Mouse (Mus musculus): Measurements from ENCODE around the gene Tada1. TPM values are rescaled to one million over a fixed set of nuclear protein-coding genes. Genes with fewer than 3 reads are reported as not detected.

The Tada1 gene
- polyA plus RNA-seq (2015; fragmentation: Nextera tagmentation; extraction: Ambion mirVana), result 73.8 and 77.0 TPM in 2 replicates

DNA sequence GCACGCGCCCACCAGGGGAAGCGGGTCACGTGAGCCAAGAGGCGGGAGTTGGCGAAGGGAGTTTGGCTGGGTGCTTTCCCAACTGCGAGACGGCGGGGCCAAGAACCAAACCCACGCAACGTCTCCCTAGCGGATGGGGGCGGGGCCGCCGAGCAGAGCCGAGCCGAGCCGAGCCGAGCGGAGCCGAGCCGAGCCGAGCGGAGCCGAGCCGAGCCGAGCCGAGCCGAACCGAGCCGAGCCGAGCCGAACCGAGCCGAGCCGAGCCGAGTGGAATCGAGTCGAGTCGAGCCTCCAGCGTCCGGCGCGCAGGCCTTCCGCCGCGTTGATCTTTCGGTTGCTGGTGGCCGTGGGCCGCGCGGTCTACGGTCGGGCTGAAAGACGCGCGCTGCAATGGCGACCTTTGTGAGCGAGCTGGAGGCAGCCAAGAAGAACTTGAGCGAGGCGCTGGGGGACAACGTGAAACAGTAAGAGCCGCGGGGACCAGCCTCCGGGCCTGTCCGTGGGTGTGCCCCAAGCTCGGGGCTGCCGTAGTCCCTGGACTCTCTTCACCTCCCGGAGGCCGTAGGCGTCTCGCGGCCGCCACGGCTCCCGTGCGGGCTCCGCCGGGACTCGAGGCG lies at the start of gene Tada1:
Gene Tada1 (plus strand): TSS at position 85 of the 617 bp plus-strand sequence.
- Histone ChIP-seq H3K4me1 (replicated peaks) (peaks cover 28% of the 10 kb centered on the region), H3K27ac (peak within 1 kb of the TSS; percentile 94), H3K36me3 (peaks cover 17% of the 10 kb centered on the region), H3K27me3 (no peaks in the 10 kb centered on the region), H3K9ac (peak within 1 kb of the TSS; percentile 97), H3K4me3 (peak within 1 kb of the TSS; percentile 95), H3K9me3 (0 out of 2 replicates have a peak, but pooled peaks cover 5% of the 10 kb centered on the region), H3K4me2 (peak within 1 kb of the TSS; percentile 70)
- 0% methylated on average over 62 of the region's 81 CpGs for WGBS
- ATAC-seq (ENCODE audit: low FRiP score), result peak; percentile 96

DNA sequence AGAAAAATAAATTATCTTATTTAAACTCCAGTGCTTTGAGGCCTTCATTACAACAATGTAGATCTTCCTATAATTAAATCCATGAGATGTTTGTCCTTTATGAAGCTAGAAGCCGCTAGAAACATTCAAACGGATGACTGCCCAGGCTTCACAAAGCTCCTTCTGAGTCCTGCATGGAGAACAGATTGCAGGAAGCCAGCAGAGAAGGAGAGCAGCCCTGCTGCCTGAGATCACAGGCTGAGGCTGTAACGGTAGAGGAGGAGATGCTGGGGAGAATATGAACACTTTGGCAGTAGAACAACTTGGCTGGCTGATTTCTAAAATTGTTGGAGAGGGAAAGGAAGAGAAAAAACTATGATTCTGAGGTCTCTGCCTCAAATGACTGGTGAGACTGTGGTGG lies 48.1 kb upstream of the Tada1 start:
- WGBS, result 50% methylated on average over 3 of the region's 3 CpGs
- Histone ChIP-seq H3K36me3 (no peaks in the 10 kb centered on the region), H3K9ac (no peak overlapping the region), H3K4me1 (replicated peaks) (no peaks in the 10 kb centered on the region), H3K27ac (no peak overlapping the region), H3K27me3 (no peaks in the 10 kb centered on the region), H3K4me2 (no peak overlapping the region), H3K4me3 (no peak overlapping the region), H3K9me3 (no peaks in the 10 kb centered on the region)
- no peak for ATAC-seq (ENCODE audit: low FRiP score)

DNA sequence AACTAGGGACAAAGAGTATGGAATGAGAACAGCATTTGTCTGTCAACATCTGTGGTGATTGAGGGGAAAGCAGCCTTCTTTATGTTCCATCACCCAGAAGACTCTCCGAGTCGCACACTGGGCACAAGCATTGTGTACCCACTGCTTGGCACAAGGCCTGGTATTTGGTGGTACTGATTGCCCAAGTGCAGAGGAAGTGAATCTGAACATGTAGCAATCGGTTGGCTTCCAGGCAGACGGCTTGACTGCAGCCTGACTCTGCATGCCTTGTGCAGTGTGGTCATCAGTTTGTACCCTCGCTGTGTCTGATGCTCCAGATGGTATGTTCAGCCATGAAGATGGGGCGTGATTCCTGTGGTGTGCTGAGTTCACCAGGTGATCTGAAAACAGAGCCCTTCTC lies 39.8 kb upstream of the Tada1 start:
- H3K27ac ChIP-seq, result no peak overlapping the region
- peaks cover under 1% of the 10 kb centered on the region for H3K4me1 ChIP-seq (replicated peaks)
- no peaks in the 10 kb centered on the region for H3K36me3 ChIP-seq
- no peaks in the 10 kb centered on the region for H3K9me3 ChIP-seq
- WGBS, result 83% methylated on average over 6 of the region's 6 CpGs
- no peak for ATAC-seq (ENCODE audit: low FRiP score)
- no peak overlapping the region for H3K4me3 ChIP-seq
- H3K9ac ChIP-seq, result no peak overlapping the region
- peaks cover 4% of the 10 kb centered on the region for H3K27me3 ChIP-seq
- H3K4me2 ChIP-seq, result no peak overlapping the region

DNA sequence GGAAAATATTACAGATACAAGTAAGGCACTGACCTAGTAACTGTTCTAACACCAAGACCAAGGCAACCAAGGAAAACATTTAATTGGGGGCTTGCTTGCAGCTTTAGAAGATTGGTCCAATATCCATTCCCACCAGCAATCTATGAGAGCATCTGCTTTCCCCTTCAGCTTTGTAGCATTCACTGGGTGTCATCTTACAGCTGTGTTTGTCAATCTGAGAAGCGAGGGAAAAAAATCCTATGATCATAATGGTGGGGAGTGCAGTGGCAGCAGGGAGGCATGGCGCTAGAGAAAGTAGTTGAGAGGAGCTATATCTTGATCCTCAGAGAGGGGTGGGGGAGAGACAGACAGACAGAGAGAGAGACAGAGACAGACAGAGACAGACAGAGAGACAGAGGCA lies 36.8 kb upstream of the Tada1 start:
- no peaks in the 10 kb centered on the region for H3K36me3 ChIP-seq
- peaks cover 8% of the 10 kb centered on the region for H3K4me1 ChIP-seq (replicated peaks)
- no peak overlapping the region for H3K27ac ChIP-seq
- H3K4me3 ChIP-seq, result no peak overlapping the region
- H3K4me2 ChIP-seq, result no peak overlapping the region
- WGBS, result 81% methylated on average over 2 of the region's 2 CpGs
- ATAC-seq (ENCODE audit: low FRiP score), result no peak
- H3K9ac ChIP-seq, result no peak overlapping the region
- no peaks in the 10 kb centered on the region for H3K9me3 ChIP-seq
- H3K27me3 ChIP-seq, result peaks cover 9% of the 10 kb centered on the region

- Histone ChIP-seq H3K9ac (no peak overlapping the region), H3K27me3 (peaks cover 9% of the 10 kb centered on the region), H3K4me2 (no peak overlapping the region), H3K9me3 (no peaks in the 10 kb centered on the region), H3K27ac (no peak overlapping the region), H3K4me1 (replicated peaks) (peaks cover 8% of the 10 kb centered on the region), H3K36me3 (no peaks in the 10 kb centered on the region), H3K4me3 (no peak overlapping the region)
- ATAC-seq (ENCODE audit: low FRiP score), result no peak
- 93% methylated on average over 1 of the region's 1 CpGs for WGBS
Measured at GRCm38 (mm10) chr1:166342539-166342938, 36.4 kb upstream of the Tada1 start.

- H3K4me3 ChIP-seq, result no peak overlapping the region
- no peak overlapping the region for H3K9ac ChIP-seq
- no peaks in the 10 kb centered on the region for H3K9me3 ChIP-seq
- no peak overlapping the region for H3K4me2 ChIP-seq
- H3K27ac ChIP-seq, result no peak overlapping the region
- 38% methylated on average over 5 of the region's 5 CpGs for WGBS
- peaks cover 8% of the 10 kb centered on the region for H3K4me1 ChIP-seq (replicated peaks)
- H3K36me3 ChIP-seq, result no peaks in the 10 kb centered on the region
- peaks cover 9% of the 10 kb centered on the region for H3K27me3 ChIP-seq
- no peak for ATAC-seq (ENCODE audit: low FRiP score)
Measured at GRCm38 (mm10) chr1:166343586-166343985, 35.3 kb upstream of the Tada1 start.

GRCm38 (mm10) chr1:166344300-166345077 lies 34.4 kb upstream of the Tada1 start:
- H3K4me1 ChIP-seq (replicated peaks), result peaks cover 8% of the 10 kb centered on the region
- peaks cover 9% of the 10 kb centered on the region for H3K27me3 ChIP-seq
- H3K4me2 ChIP-seq, result no peak overlapping the region
- no peak overlapping the region for H3K4me3 ChIP-seq
- H3K27ac ChIP-seq, result no peak overlapping the region
- 38% methylated on average over 8 of the region's 8 CpGs for WGBS
- H3K36me3 ChIP-seq, result no peaks in the 10 kb centered on the region
- no peak overlapping the region for H3K9ac ChIP-seq
- ATAC-seq (ENCODE audit: low FRiP score), result 0 out of 2 replicates have a peak, but pooled peaks have one; percentile 63
- H3K9me3 ChIP-seq, result no peaks in the 10 kb centered on the region

DNA sequence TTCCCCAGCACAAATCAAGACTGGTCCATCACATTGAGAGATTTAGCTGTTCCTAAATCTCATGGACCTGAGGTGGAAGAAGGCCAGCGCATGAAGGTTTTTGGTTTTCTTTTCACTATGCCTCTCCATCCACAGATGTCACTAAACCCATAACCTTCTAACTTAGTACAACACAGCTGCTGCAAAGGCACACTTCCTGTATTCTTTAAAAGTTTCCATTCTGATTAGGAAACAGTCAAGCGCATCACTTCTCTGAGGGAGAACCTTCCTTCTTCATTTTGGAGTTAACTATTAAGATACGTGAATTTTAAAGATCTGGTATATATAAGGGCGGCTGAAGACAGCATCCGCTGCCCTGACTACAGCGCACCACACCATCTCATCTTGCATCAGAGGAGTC lies 33.3 kb upstream of the Tada1 start:
- no peak overlapping the region for H3K4me3 ChIP-seq
- H3K9ac ChIP-seq, result no peak overlapping the region
- WGBS, result 96% methylated on average over 6 of the region's 6 CpGs
- H3K4me1 ChIP-seq (replicated peaks), result peaks cover 8% of the 10 kb centered on the region
- no peak overlapping the region for H3K27ac ChIP-seq
- no peaks in the 10 kb centered on the region for H3K36me3 ChIP-seq
- H3K9me3 ChIP-seq, result no peaks in the 10 kb centered on the region
- peaks cover 9% of the 10 kb centered on the region for H3K27me3 ChIP-seq
- H3K4me2 ChIP-seq, result no peak overlapping the region
- ATAC-seq (ENCODE audit: low FRiP score), result no peak

GRCm38 (mm10) chr1:166346906-166347305 lies 32.0 kb upstream of the Tada1 start:
- 85% methylated on average over 3 of the region's 3 CpGs for WGBS
- H3K9ac ChIP-seq, result no peak overlapping the region
- no peak overlapping the region for H3K4me3 ChIP-seq
- peaks cover 9% of the 10 kb centered on the region for H3K27me3 ChIP-seq
- peaks cover 8% of the 10 kb centered on the region for H3K4me1 ChIP-seq (replicated peaks)
- no peak overlapping the region for H3K27ac ChIP-seq
- ATAC-seq (ENCODE audit: low FRiP score), result no peak
- H3K9me3 ChIP-seq, result no peaks in the 10 kb centered on the region
- no peak overlapping the region for H3K4me2 ChIP-seq
- no peaks in the 10 kb centered on the region for H3K36me3 ChIP-seq

DNA sequence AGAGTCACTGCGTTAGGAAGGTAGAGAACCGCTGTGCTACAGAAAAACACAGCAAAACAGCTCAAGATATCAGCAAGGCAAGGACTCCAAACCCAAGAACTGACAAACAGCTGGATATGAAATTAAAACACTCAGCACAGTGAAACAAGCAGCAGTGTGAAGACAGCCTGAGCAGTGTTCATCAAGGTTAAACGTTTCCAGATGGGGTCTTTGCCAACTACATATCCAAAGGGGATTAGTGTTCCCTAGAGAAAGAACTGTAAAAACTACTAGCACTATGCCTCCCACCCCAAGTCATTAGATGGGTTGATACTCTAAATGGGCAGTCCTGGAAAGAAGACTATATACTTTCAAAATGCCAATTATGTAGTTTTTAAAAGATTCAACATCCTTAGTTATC lies 29.6 kb upstream of the Tada1 start:
- H3K4me2 ChIP-seq, result no peak overlapping the region
- 85% methylated on average over 3 of the region's 3 CpGs for WGBS
- 0 out of 2 replicates have a peak, but pooled peaks cover 5% of the 10 kb centered on the region for H3K27me3 ChIP-seq
- H3K9me3 ChIP-seq, result no peaks in the 10 kb centered on the region
- peaks cover 5% of the 10 kb centered on the region for H3K4me1 ChIP-seq (replicated peaks)
- H3K9ac ChIP-seq, result no peak overlapping the region
- H3K4me3 ChIP-seq, result no peak overlapping the region
- H3K36me3 ChIP-seq, result no peaks in the 10 kb centered on the region
- ATAC-seq (ENCODE audit: low FRiP score), result no peak
- no peak overlapping the region for H3K27ac ChIP-seq

DNA sequence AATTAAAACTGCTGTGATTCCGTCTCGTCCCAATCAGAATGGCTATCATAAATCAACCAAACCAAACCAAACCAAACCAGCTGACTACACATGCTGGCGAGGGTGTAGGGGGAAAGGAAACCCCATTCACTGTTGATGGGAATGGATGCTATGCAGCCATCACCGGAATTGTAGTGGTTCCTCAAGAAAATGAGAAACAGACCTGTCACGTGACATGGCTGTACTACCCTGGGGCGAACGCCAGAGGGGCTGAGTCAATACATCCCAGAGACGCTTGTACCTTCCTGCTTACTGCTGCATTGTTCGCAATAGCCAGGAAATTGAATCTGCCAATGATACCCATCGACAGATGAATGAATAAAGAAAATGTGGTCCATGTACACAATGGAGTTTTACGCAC lies 29.1 kb upstream of the Tada1 start:
- peaks cover 1% of the 10 kb centered on the region; the same call in 1 of the 2 replicates for H3K4me1 ChIP-seq (replicated peaks)
- 85% methylated on average over 11 of the region's 11 CpGs for WGBS
- H3K9me3 ChIP-seq, result no peaks in the 10 kb centered on the region
- no peak overlapping the region for H3K9ac ChIP-seq
- H3K4me3 ChIP-seq, result no peak overlapping the region
- 0 out of 2 replicates have a peak, but pooled peaks cover 5% of the 10 kb centered on the region for H3K27me3 ChIP-seq
- no peaks in the 10 kb centered on the region for H3K36me3 ChIP-seq
- ATAC-seq (ENCODE audit: low FRiP score), result no peak
- H3K27ac ChIP-seq, result no peak overlapping the region
- H3K4me2 ChIP-seq, result no peak overlapping the region

- Histone ChIP-seq H3K4me2 (no peak overlapping the region), H3K4me3 (no peak overlapping the region), H3K27ac (0 out of 2 replicates have a peak overlapping the region, but pooled peaks have one; percentile 8), H3K36me3 (no peaks in the 10 kb centered on the region), H3K4me1 (replicated peaks) (0 out of 2 replicates have a peak, but pooled peaks cover 3% of the 10 kb centered on the region), H3K9ac (no peak overlapping the region), H3K9me3 (no peaks in the 10 kb centered on the region), H3K27me3 (no peaks in the 10 kb centered on the region; the same call in 1 of the 2 replicates)
- ATAC-seq (ENCODE audit: low FRiP score), result peak; percentile 91
- 24% methylated on average over 14 of the region's 14 CpGs for WGBS
Measured at GRCm38 (mm10) chr1:166360157-166360855, 18.6 kb upstream of the Tada1 start.

Measured in hindbrain, embryonic 13.5 days (tissue).